Mouse (Mus musculus) testis, adult 2 months (tissue): ENCODE data around the gene Pde4d. TPM values are rescaled to one million over a fixed set of nuclear protein-coding genes. Genes with fewer than 3 reads are reported as not detected.

Experiments
- H3K27ac ChIP-seq: fragments of 200-500 bp; 2 replicates; pipeline ENCODE4 v1.5.1; 2012; ENCODE audit warnings: low read depth, low read length; ENCODE audit not compliant: control insufficient read depth, insufficient read depth
- H3K27me3 ChIP-seq: fragments of 200-500 bp; 2 replicates; pipeline ENCODE4 v1.6.1; 2012; ENCODE audit warnings: mild to moderate bottlenecking, low read length, moderate library complexity; ENCODE audit not compliant: control insufficient read depth, insufficient read depth
- H3K36me3 ChIP-seq: fragments of 200-500 bp; 2 replicates; pipeline ENCODE4 v1.6.1; 2012; ENCODE audit warnings: mild to moderate bottlenecking, low read length; ENCODE audit not compliant: control insufficient read depth, insufficient read depth
- H3K4me1 ChIP-seq: fragments of 200-500 bp; 2 replicates; pipeline ENCODE4 v1.6.1; 2012; ENCODE audit warnings: low read length; ENCODE audit not compliant: control insufficient read depth, insufficient read depth
- H3K4me3 ChIP-seq: fragments of 200-500 bp; 2 replicates; pipeline ENCODE4 v1.5.1; 2012; ENCODE audit warnings: low read depth, mild to moderate bottlenecking, low read length, moderate library complexity, mixed read lengths; ENCODE audit not compliant: control insufficient read depth
- CTCF ChIP-seq: fragments of 200-500 bp; IDR thresholded peaks from 2 replicates; pipeline ENCODE4 v1.5.1; 2012; ENCODE audit warnings: low read depth, mild to moderate bottlenecking, inconsistent platforms, low read length, moderate library complexity; ENCODE audit not compliant: control insufficient read depth, insufficient read depth, insufficient replicate concordance
- POLR2A ChIP-seq: fragments of 200-500 bp; IDR thresholded peaks from 2 replicates; pipeline ENCODE4 v1.6.1; 2012; ENCODE audit warnings: low read depth, mild to moderate bottlenecking, inconsistent platforms, low read length, moderate library complexity; ENCODE audit not compliant: control insufficient read depth
- polyA plus RNA-seq: library from polyadenylated mRNA; depleted of rRNA; stranded (reverse); fragments of >200 nt; gene quantifications from 2 replicates; pipeline ENCODE4 v1.2.3, GENCODE M21; 2012

Gene Pde4d
- polyA plus RNA-seq, 1 experiment, result 2.1 TPM

- no peaks in the 10 kb centered on the region for H3K4me1 ChIP-seq
- TF ChIP-seq CTCF, result no peak
- TF ChIP-seq POLR2A, result no peak
- H3K36me3 ChIP-seq, result no peaks in the 10 kb centered on the region
- H3K27ac ChIP-seq, result no peak overlapping the region
- no peaks in the 10 kb centered on the region for H3K27me3 ChIP-seq
- H3K4me3 ChIP-seq, result no peak overlapping the region
These were observed 1209.4 kb downstream of the Pde4d start for GRCm38 (mm10) chr13:109659103-109659502.

GRCm38 (mm10) chr13:109661345-109661744, 1211.6 kb downstream of the Pde4d start:
- Histone ChIP-seq H3K27me3 (no peaks in the 10 kb centered on the region), H3K4me3 (no peak overlapping the region), H3K27ac (no peak overlapping the region), H3K36me3 (no peaks in the 10 kb centered on the region), H3K4me1 (no peaks in the 10 kb centered on the region)
- no peak for TF ChIP-seq POLR2A
- TF ChIP-seq CTCF, result no peak

- Histone ChIP-seq H3K4me1 (no peaks in the 10 kb centered on the region), H3K27ac (no peak overlapping the region), H3K27me3 (no peaks in the 10 kb centered on the region), H3K36me3 (no peaks in the 10 kb centered on the region), H3K4me3 (no peak overlapping the region)
- TF ChIP-seq CTCF (no peak), POLR2A (no peak)
These were observed 1212.4 kb downstream of the Pde4d start for GRCm38 (mm10) chr13:109662099-109662498.

GRCm38 (mm10) chr13:109662731-109663130, 1213.0 kb downstream of the Pde4d start:
- Histone ChIP-seq H3K27ac (no peak overlapping the region), H3K27me3 (no peaks in the 10 kb centered on the region)

GRCm38 (mm10) chr13:109664956-109665802, 1215.4 kb downstream of the Pde4d start:
- Histone ChIP-seq H3K27ac (no peak overlapping the region), H3K4me3 (no peak overlapping the region), H3K4me1 (no peaks in the 10 kb centered on the region), H3K36me3 (no peaks in the 10 kb centered on the region), H3K27me3 (no peaks in the 10 kb centered on the region)
- TF ChIP-seq CTCF, result no peak
- TF ChIP-seq POLR2A, result no peak

More at GRCm38 (mm10) chr13:109662731-109663130, 1213.0 kb downstream of the Pde4d start:
- TF ChIP-seq CTCF, result no peak
- no peak for TF ChIP-seq POLR2A
- H3K36me3 ChIP-seq, result no peaks in the 10 kb centered on the region
- no peaks in the 10 kb centered on the region for H3K4me1 ChIP-seq
- no peak overlapping the region for H3K4me3 ChIP-seq

GRCm38 (mm10) chr13:109665803-109666403, 1216.2 kb downstream of the Pde4d start:
- TF ChIP-seq POLR2A (no peak), CTCF (no peak)
- H3K4me3 ChIP-seq, result no peak overlapping the region
- H3K36me3 ChIP-seq, result no peaks in the 10 kb centered on the region
- no peak overlapping the region for H3K27ac ChIP-seq
- H3K27me3 ChIP-seq, result no peaks in the 10 kb centered on the region
- H3K4me1 ChIP-seq, result no peaks in the 10 kb centered on the region

- no peak for TF ChIP-seq POLR2A
- TF ChIP-seq CTCF, result no peak
- Histone ChIP-seq H3K36me3 (no peaks in the 10 kb centered on the region), H3K4me3 (no peak overlapping the region), H3K4me1 (no peaks in the 10 kb centered on the region), H3K27me3 (no peaks in the 10 kb centered on the region), H3K27ac (no peak overlapping the region)
These were observed 1220.2 kb downstream of the Pde4d start for GRCm38 (mm10) chr13:109669965-109670364.
